Mouse (Mus musculus) R1 (cell line): Measurements from ENCODE around the gene Ins2.

Source experiments
- DNase-seq: peaks from one replicate; pipeline ENCODE4 v3.0.0-alpha.2; 2018; ENCODE audit warnings: low read depth, low spot score

The Ins2 gene

GRCm38 (mm10) chr7:142663931-142664421 is 79.2 kb downstream of the Ins2 start:
- DNase-seq, result peak; percentile 35

DNA sequence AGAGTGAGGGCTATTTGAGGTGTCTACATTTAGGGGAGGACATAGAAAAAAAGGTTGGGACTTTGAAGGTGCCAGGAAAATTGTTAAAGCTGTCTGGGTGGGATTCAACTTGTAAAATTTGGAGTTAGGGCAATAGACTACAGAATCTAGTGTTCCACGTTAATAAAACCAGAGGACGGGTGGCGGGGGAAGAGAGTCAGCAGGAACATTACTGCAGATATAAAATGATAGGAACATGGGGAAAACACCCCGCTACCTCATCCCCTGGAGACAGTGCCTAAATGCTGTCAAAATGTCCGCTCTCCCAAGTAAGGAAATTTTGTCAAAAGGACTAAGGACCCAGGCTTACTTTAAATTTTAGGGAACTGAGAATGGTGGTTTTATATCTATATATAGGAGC is 80.0 kb downstream of the Ins2 start:
- DNase-seq, result no peak

- no peak for DNase-seq
These were observed 81.4 kb downstream of the Ins2 start for GRCm38 (mm10) chr7:142661811-142662210.

GRCm38 (mm10) chr7:142661046-142661445 is 82.1 kb downstream of the Ins2 start:
- no peak for DNase-seq

- DNase-seq, result peak; percentile 56
These were observed 82.6 kb downstream of the Ins2 start for GRCm38 (mm10) chr7:142660651-142660945.

GRCm38 (mm10) chr7:142659767-142660650 is 83.2 kb downstream of the Ins2 start:
- peak; percentile 55 for DNase-seq

DNA sequence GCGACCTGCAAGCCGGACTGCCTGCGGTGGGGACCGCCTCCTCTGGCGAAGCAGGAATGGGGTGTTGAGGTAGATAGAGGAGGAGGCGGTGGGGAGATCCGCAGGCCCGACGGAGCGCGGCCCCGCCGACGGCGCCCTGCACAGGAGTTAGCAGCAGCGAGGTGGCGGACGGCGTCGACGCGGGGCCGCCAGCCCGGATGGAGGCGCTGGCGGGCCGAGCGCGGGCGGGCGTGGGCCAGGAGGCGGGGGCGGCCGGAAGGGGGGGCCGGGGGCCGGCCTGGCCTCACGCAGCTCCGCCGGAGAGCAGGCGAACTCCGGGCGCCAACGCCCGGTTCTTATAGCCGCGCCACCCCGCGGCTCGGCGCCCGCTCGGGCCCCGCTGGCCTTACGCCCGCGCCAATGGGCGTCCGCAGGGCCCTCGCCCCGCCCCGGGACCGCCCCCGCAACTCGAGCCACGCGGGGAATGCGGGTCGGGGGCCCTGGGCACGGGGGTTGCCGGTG is 84.0 kb downstream of the Ins2 start:
- peak; percentile 35 for DNase-seq

- DNase-seq, result no peak
These were observed 84.5 kb downstream of the Ins2 start for GRCm38 (mm10) chr7:142658681-142659180.

- no peak for DNase-seq
These were observed 85.2 kb downstream of the Ins2 start for GRCm38 (mm10) chr7:142657821-142658614.

DNA sequence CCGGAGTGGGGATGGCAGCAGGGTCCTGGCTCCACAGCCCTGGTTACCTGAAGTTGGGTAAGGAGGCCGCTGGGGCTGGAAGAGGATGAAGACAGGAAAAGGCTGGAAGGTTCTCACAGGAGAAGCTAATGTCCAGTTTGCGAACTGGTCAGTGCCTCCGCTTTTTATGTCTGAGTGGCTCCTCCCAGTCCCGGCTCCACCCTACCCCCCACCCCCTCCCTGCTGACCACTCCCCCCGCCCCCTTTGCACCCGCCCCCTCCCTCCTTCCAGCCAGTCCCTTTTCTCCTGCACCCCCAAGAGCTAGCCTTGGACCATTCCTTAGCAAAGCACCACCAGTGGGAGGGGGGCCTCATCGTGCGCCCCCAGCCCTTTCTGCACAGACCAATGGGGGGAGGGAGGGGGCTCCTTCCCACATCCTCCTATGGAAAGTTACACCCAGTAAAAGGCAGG is 85.8 kb downstream of the Ins2 start:
- no peak for DNase-seq

DNA sequence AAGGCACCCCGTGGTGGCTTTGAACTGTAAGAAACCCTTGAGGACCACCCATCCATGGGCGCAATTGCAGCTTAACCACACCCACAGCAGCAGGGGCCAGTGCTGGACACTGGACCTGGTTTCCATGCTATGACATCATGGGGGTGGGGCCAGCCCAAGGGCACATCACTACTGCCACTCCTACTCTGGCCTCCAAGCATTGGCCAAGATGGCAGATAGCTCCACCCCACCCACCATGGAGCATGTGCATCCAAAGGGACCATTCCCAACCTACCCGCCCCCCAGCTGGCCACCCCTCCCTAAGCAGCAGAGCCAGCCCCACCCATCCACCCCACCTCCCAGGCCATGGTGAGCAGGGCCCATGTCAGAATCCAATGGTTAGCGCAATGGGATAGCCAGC is 87.1 kb downstream of the Ins2 start:
- no peak for DNase-seq

- DNase-seq, result no peak
These were observed 87.5 kb downstream of the Ins2 start for GRCm38 (mm10) chr7:142655633-142656032.

GRCm38 (mm10) chr7:142653726-142654125 is 89.5 kb downstream of the Ins2 start:
- DNase-seq, result no peak

GRCm38 (mm10) chr7:142646676-142647075 is 96.5 kb downstream of the Ins2 start:
- DNase-seq, result no peak

DNA sequence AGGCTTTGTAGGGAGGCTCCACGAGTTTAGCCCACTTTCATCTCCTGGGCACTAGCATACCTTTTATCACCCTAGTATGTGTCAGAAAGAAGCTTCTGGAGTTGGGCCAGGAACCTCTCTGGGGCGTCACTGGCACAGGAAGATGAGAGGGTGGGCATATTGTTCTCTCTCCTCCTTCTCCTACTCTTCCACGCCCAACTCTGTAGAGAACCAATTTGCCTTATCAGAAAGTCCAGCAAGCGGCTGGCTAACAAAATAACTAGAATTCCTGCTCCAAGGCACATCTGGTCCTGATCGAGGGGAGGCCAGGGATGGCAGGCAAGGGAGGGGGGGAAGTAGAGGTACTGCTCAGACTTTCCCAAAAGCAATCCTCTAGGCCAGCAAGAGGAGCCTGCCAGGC is 98.1 kb downstream of the Ins2 start:
- DNase-seq, result no peak

DNA sequence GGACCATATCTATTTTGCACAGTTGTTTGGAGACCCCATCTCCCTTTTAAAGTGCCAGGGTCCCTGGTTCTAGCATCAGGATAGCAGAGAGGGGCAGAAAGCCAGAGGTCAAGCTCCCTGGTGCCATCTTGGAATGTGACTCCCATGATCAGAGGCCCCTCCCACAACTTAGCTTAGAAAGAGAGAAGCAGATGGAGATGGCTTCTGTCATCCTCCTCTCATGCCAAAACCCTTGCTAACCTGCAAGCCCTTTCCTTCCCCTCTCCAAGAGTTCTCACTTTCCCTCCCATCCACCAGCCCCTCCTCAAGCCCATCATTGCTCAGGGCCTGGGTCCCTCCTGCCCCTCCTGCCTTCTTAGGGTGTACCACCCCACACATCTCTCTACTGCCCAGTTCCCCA is 107.0 kb downstream of the Ins2 start:
- no peak for DNase-seq

GRCm38 (mm10) chr7:142630691-142631090 is 112.5 kb downstream of the Ins2 start:
- DNase-seq, result no peak

GRCm38 (mm10) chr7:142629806-142630205 is 113.4 kb downstream of the Ins2 start:
- DNase-seq, result no peak
